Mouse (Mus musculus) splenic B cell, adult 2 months (primary cell): Measurements from ENCODE around the gene Gm8138.
"Not testable (repeated sequence)": the region's sequence is repeated elsewhere in the genome, so short reads cannot be mapped to it uniquely, and the experiment has no call there.

ENCODE experiments used
- DNase-seq: peaks from one replicate; pipeline ENCODE4 v3.0.0-alpha.2; 2011; ENCODE audit warnings: low read depth, low spot score
- H3K27me3 ChIP-seq: 2 replicates; pipeline ENCODE4 v1.6.1; 2012; ENCODE audit warnings: mild to moderate bottlenecking, low read length, moderate library complexity, mixed read lengths; ENCODE audit not compliant: control insufficient read depth, poor library complexity, insufficient read depth, severe bottlenecking
- H3K36me3 ChIP-seq: 2 replicates; pipeline ENCODE4 v1.6.1; 2012; ENCODE audit warnings: mild to moderate bottlenecking, low read length, moderate library complexity, mixed read lengths; ENCODE audit not compliant: control insufficient read depth, poor library complexity, insufficient read depth, severe bottlenecking

Gm8138 gene

DNA sequence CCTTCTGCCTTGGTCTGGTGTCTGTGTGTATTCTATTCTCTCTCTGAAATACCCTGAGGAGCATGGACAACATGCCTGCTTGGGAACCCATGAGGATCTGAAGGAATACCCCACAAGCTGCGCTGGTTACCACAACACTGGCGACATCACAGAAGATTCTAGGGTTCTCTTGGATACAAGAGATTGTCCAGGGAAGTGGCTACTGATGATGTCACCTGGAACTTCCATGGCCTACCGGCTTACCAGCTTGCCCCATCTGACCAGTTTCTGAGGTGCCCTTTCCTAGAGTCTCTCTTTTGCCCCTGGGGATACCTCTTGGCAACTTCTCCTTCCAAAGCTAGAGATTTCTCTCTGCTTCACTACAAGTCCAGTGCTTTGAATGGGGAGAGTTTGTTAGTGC lies at the start of gene Gm8138:
Gm8138 (minus strand) TSS at position 101 of the 400 bp plus-strand sequence.
- not testable (repeated sequence) for H3K36me3 ChIP-seq, DNase-seq, H3K27me3 ChIP-seq

DNA sequence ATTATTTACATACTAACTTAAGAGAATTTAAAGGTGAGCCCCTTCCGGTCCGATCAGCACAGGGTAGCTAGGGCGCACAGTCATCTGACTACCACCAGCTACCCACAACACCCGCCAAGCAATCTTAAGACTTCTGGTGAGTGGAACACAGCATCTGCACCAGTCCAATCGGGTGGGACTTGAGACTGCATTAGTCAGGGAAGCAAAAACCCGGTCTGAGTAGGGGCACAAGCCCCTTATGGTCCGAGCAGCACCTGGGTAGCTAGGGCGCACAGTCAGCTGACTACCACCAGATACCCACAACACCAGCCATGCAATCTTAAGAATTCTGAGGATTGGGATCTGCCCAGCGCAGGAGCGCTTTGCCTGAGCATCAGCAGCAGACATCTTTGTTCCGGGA lies 54.4 kb downstream of the Gm8138 start:
- DNase-seq, H3K27me3 ChIP-seq, H3K36me3 ChIP-seq: not testable (repeated sequence)
